Mouse (Mus musculus) inflammation-experienced regulatory T-cells, adult 16 weeks (primary cell): ENCODE results near the gene Tas2r113. TPM values are rescaled to one million over a fixed set of nuclear protein-coding genes. Genes with fewer than 3 reads are reported as not detected.

Experiments used
- polyA plus RNA-seq: library from polyadenylated mRNA; unstranded; fragments of 100-300 nt; shearing (Covaris generic); gene quantifications from one replicate; pipeline ENCODE4 v1.2.1, GENCODE M21; 2017

Gene Tas2r113
- not detected for polyA plus RNA-seq

GRCm38 (mm10) chr6:132892711-132893110, at the start of gene Tas2r113:
TSS of gene Tas2r113 (plus strand) at chr6:132893011.

GRCm38 (mm10) chr6:132846842-132847241, 46.0 kb upstream of the Tas2r113 start, which contains the start of gene Tas2r123:
TSS of gene Tas2r123 (plus strand) at chr6:132847142.

DNA sequence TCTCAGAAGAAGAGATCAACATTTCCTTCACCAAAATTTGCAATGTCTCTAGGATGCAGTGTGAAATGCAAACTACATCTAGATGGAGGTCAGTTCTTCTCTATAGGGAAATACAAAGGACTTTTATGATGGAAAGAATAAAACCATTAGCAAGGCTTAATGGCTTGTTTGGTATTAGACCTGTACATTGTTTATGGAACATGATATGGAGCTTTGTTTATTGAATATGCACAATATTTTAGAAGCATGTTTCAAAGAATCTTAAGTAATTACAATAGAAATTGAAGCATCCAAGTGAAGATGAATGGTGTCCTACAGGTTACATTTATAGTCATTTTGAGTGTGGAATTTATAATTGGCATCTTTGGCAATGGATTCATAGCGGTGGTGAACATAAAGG, 37.7 kb upstream of the Tas2r113 start, which contains the start of gene Tas2r116:
Tas2r116 (plus strand) TSS at position 301 of the 400 bp plus-strand sequence.

GRCm38 (mm10) chr6:132867708-132868107, 25.1 kb upstream of the Tas2r113 start, which contains the start of gene Tas2r110:
TSS of gene Tas2r110 (plus strand) at chr6:132868008.

DNA sequence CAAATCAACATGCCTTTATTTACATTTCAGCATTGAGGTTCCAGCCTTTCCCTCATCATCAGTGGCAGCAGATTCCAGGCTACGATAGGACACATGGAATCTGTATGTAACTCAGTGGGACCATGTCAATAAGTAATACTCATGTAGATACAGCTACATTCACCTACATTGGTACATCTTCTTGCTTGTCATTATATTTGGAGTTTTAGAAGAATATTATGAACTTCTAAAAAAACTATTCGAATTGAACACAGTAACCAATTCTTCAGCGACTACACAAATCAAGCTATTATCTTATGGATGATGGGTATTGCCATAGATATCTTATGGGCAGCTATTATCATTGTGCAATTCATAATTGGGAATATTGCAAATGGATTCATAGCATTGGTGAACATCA, 16.5 kb downstream of the Tas2r113 start, which contains the start of gene Tas2r125:
Tas2r125 (plus strand) TSS at position 301 of the 400 bp plus-strand sequence.

Other genes with a start within 250 kb of the Tas2r113 start
- gene A630073D07Rik, start 241.5 kb upstream of the Tas2r113 start, polyA plus RNA-seq = not detected
- gene Tas2r120, start 236.1 kb upstream of the Tas2r113 start, polyA plus RNA-seq = not detected
- gene Tas2r121, start 192.0 kb upstream of the Tas2r113 start, polyA plus RNA-seq = not detected
- gene Tas2r122, start 181.1 kb upstream of the Tas2r113 start, polyA plus RNA-seq = not detected
- gene Tas2r115, start 155.0 kb upstream of the Tas2r113 start, polyA plus RNA-seq = not detected
- not detected for gene Tas2r124, start 138.3 kb upstream of the Tas2r113 start, polyA plus RNA-seq
- not detected for gene Tas2r102, start 130.9 kb upstream of the Tas2r113 start, polyA plus RNA-seq
- not detected for gene Tas2r136, start 114.8 kb upstream of the Tas2r113 start, polyA plus RNA-seq
- not detected for gene Tas2r117, start 90.2 kb upstream of the Tas2r113 start, polyA plus RNA-seq
- gene Tas2r123, start 45.9 kb upstream of the Tas2r113 start, polyA plus RNA-seq = not detected
- not detected for gene Tas2r116, start 37.6 kb upstream of the Tas2r113 start, polyA plus RNA-seq
- not detected for gene Tas2r110, start 25.0 kb upstream of the Tas2r113 start, polyA plus RNA-seq
- gene Tas2r125, start 16.6 kb downstream of the Tas2r113 start, polyA plus RNA-seq = not detected
- gene Tas2r129, start 58.1 kb downstream of the Tas2r113 start, polyA plus RNA-seq = not detected
- gene Tas2r131, start 64.9 kb downstream of the Tas2r113 start, polyA plus RNA-seq = not detected
- not detected for gene Tas2r109, start 88.0 kb downstream of the Tas2r113 start, polyA plus RNA-seq
- not detected for gene Tas2r103, start 144.1 kb downstream of the Tas2r113 start, polyA plus RNA-seq
- not detected for gene Tas2r140, start 162.8 kb downstream of the Tas2r113 start, polyA plus RNA-seq
- 11.4 TPM for gene Smim10l1, start 211.9 kb downstream of the Tas2r113 start, polyA plus RNA-seq